Mouse (Mus musculus): ENCODE data around the gene Gm20388. TPM values are rescaled to one million over a fixed set of nuclear protein-coding genes. Genes with fewer than 3 reads are reported as not detected.

Gene Gm20388
- polyA plus RNA-seq, 1 experiment: 23.9 TPM

GRCm38 (mm10) chr8:121881921-121882320 lies 1971.3 kb downstream of the Gm20388 start:
- TF ChIP-seq POLR2A (IDR thresholded peaks at IDR 0.05; ENCODE audit: extremely low read depth, insufficient read depth, low read length) (no peak), CTCF (IDR thresholded peaks at IDR 0.05; ENCODE audit: extremely low read depth, insufficient read depth, low read length) (no peak)
- H3K4me3 ChIP-seq (ENCODE audit: insufficient read depth, low read length): no peak overlapping the region
- H3K4me1 ChIP-seq (ENCODE audit: control insufficient read depth, insufficient read depth, low read length): no peaks in the 10 kb centered on the region
- no peak overlapping the region for H3K27ac ChIP-seq (ENCODE audit: insufficient read depth, low read length)

- H3K4me3 ChIP-seq (ENCODE audit: insufficient read depth, low read length): no peak overlapping the region
- no peaks in the 10 kb centered on the region for H3K4me1 ChIP-seq (ENCODE audit: control insufficient read depth, insufficient read depth, low read length)
- no peak overlapping the region for H3K27ac ChIP-seq (ENCODE audit: insufficient read depth, low read length)
- TF ChIP-seq POLR2A (IDR thresholded peaks at IDR 0.05; ENCODE audit: extremely low read depth, insufficient read depth, low read length): no peak
- no peak for TF ChIP-seq CTCF (IDR thresholded peaks at IDR 0.05; ENCODE audit: extremely low read depth, insufficient read depth, low read length)
Measured at GRCm38 (mm10) chr8:121884181-121884580, 1973.5 kb downstream of the Gm20388 start.

GRCm38 (mm10) chr8:121885001-121885400 lies 1974.4 kb downstream of the Gm20388 start:
- TF ChIP-seq CTCF (IDR thresholded peaks at IDR 0.05; ENCODE audit: extremely low read depth, insufficient read depth, low read length): no peak
- no peak for TF ChIP-seq POLR2A (IDR thresholded peaks at IDR 0.05; ENCODE audit: extremely low read depth, insufficient read depth, low read length)
- no peak overlapping the region for H3K27ac ChIP-seq (ENCODE audit: insufficient read depth, low read length)
- H3K4me1 ChIP-seq (ENCODE audit: control insufficient read depth, insufficient read depth, low read length): peaks cover under 1% of the 10 kb centered on the region
- H3K4me3 ChIP-seq (ENCODE audit: insufficient read depth, low read length): no peak overlapping the region

GRCm38 (mm10) chr8:121885433-121885832 lies 1974.8 kb downstream of the Gm20388 start:
- Histone ChIP-seq H3K4me3 (ENCODE audit: insufficient read depth, low read length) (no peak overlapping the region), H3K4me1 (ENCODE audit: control insufficient read depth, insufficient read depth, low read length) (peaks cover 2% of the 10 kb centered on the region), H3K27ac (ENCODE audit: insufficient read depth, low read length) (no peak overlapping the region)
- TF ChIP-seq POLR2A (IDR thresholded peaks at IDR 0.05; ENCODE audit: extremely low read depth, insufficient read depth, low read length) (no peak), CTCF (IDR thresholded peaks at IDR 0.05; ENCODE audit: extremely low read depth, insufficient read depth, low read length) (no peak)

GRCm38 (mm10) chr8:121887547-121887946 lies 1976.9 kb downstream of the Gm20388 start:
- TF ChIP-seq CTCF (IDR thresholded peaks at IDR 0.05; ENCODE audit: extremely low read depth, insufficient read depth, low read length): no peak
- TF ChIP-seq POLR2A (IDR thresholded peaks at IDR 0.05; ENCODE audit: extremely low read depth, insufficient read depth, low read length): no peak
- H3K4me1 ChIP-seq (ENCODE audit: control insufficient read depth, insufficient read depth, low read length): peaks cover 2% of the 10 kb centered on the region
- H3K27ac ChIP-seq (ENCODE audit: insufficient read depth, low read length): no peak overlapping the region
- H3K4me3 ChIP-seq (ENCODE audit: insufficient read depth, low read length): no peak overlapping the region

GRCm38 (mm10) chr8:121889317-121889716 lies 1978.7 kb downstream of the Gm20388 start:
- TF ChIP-seq POLR2A (IDR thresholded peaks at IDR 0.05; ENCODE audit: extremely low read depth, insufficient read depth, low read length) (no peak), CTCF (IDR thresholded peaks at IDR 0.05; ENCODE audit: extremely low read depth, insufficient read depth, low read length) (no peak)
- H3K4me3 ChIP-seq (ENCODE audit: insufficient read depth, low read length): no peak overlapping the region

GRCm38 (mm10) chr8:121889810-121890785 lies 1979.5 kb downstream of the Gm20388 start:
- H3K4me3 ChIP-seq (ENCODE audit: insufficient read depth, low read length): no peak overlapping the region
- peaks cover 2% of the 10 kb centered on the region for H3K4me1 ChIP-seq (ENCODE audit: control insufficient read depth, insufficient read depth, low read length)
- TF ChIP-seq CTCF (IDR thresholded peaks at IDR 0.05; ENCODE audit: extremely low read depth, insufficient read depth, low read length) (no peak), POLR2A (IDR thresholded peaks at IDR 0.05; ENCODE audit: extremely low read depth, insufficient read depth, low read length) (no peak)
- no peak overlapping the region for H3K27ac ChIP-seq (ENCODE audit: insufficient read depth, low read length)

More at GRCm38 (mm10) chr8:121889317-121889716, 1978.7 kb downstream of the Gm20388 start:
- no peak overlapping the region for H3K27ac ChIP-seq (ENCODE audit: insufficient read depth, low read length)
- H3K4me1 ChIP-seq (ENCODE audit: control insufficient read depth, insufficient read depth, low read length): peaks cover 2% of the 10 kb centered on the region

GRCm38 (mm10) chr8:121892875-121893274 lies 1982.2 kb downstream of the Gm20388 start:
- peaks cover 10% of the 10 kb centered on the region for H3K4me1 ChIP-seq (ENCODE audit: control insufficient read depth, insufficient read depth, low read length)
- no peak overlapping the region for H3K27ac ChIP-seq (ENCODE audit: insufficient read depth, low read length)
- no peak overlapping the region for H3K4me3 ChIP-seq (ENCODE audit: insufficient read depth, low read length)
- TF ChIP-seq CTCF (IDR thresholded peaks at IDR 0.05; ENCODE audit: extremely low read depth, insufficient read depth, low read length) (no peak), POLR2A (IDR thresholded peaks at IDR 0.05; ENCODE audit: extremely low read depth, insufficient read depth, low read length) (no peak)

- Histone ChIP-seq H3K4me3 (ENCODE audit: insufficient read depth, low read length) (no peak overlapping the region), H3K4me1 (ENCODE audit: control insufficient read depth, insufficient read depth, low read length) (peaks cover 14% of the 10 kb centered on the region), H3K27ac (ENCODE audit: insufficient read depth, low read length) (no peak overlapping the region)
- TF ChIP-seq POLR2A (IDR thresholded peaks at IDR 0.05; ENCODE audit: extremely low read depth, insufficient read depth, low read length): no peak
Measured at GRCm38 (mm10) chr8:121895910-121896309, 1985.3 kb downstream of the Gm20388 start.

Data from cortical plate, adult 2 months (tissue).